Mouse (Mus musculus): ENCODE results near the gene Ctcfl. TPM values are rescaled to one million over a fixed set of nuclear protein-coding genes. Genes with fewer than 3 reads are reported as not detected.
"Not testable (repeated sequence)": the region's sequence is repeated elsewhere in the genome, so short reads cannot be mapped to it uniquely, and the experiment has no call there.

The Ctcfl gene
- total RNA-seq, 2 experiments from 2014 or later, result not detected

- no peak for DNase-seq (ENCODE audit: low spot score in 2 of 2)
Measured at GRCm38 (mm10) chr2:173145808-173146207, 26.5 kb upstream of the Ctcfl start.

GRCm38 (mm10) chr2:173143611-173144010 is 24.3 kb upstream of the Ctcfl start:
- DNase-seq (ENCODE audit: low spot score in 2 of 2), result peak in 1 of 2 experiments; percentile 11

- DNase-seq (ENCODE audit: low spot score in 2 of 2), result no peak
Measured at GRCm38 (mm10) chr2:173138323-173139239, 19.3 kb upstream of the Ctcfl start.

GRCm38 (mm10) chr2:173134695-173135094 is 15.4 kb upstream of the Ctcfl start:
- DNase-seq (ENCODE audit: low spot score in 2 of 2), result no peak

GRCm38 (mm10) chr2:173132794-173133300 is 13.5 kb upstream of the Ctcfl start:
- DNase-seq (ENCODE audit: low spot score in 2 of 2), result no peak

GRCm38 (mm10) chr2:173132262-173132661 is 12.9 kb upstream of the Ctcfl start:
- DNase-seq (ENCODE audit: low spot score in 2 of 2), result no peak

GRCm38 (mm10) chr2:173129111-173129510 is 9.8 kb upstream of the Ctcfl start:
- DNase-seq (ENCODE audit: low spot score in 2 of 2), result no peak

- DNase-seq (ENCODE audit: low spot score in 2 of 2), result no peak
Measured at GRCm38 (mm10) chr2:173126386-173126785, 7.1 kb upstream of the Ctcfl start.

GRCm38 (mm10) chr2:173124022-173124735 is 4.9 kb upstream of the Ctcfl start:
- DNase-seq (ENCODE audit: low spot score in 2 of 2), result no peak

- DNase-seq (ENCODE audit: low spot score in 2 of 2), result not testable (repeated sequence)
Measured at GRCm38 (mm10) chr2:173120117-173120516, 792 bp upstream of the Ctcfl start.

- DNase-seq (ENCODE audit: low spot score in 2 of 2), result not testable (repeated sequence)
Measured at GRCm38 (mm10) chr2:173113796-173114195, 5.5 kb downstream of the Ctcfl start.

- no peak for DNase-seq (ENCODE audit: low spot score in 2 of 2)
Measured at GRCm38 (mm10) chr2:173110571-173110970, 8.8 kb downstream of the Ctcfl start.

- DNase-seq (ENCODE audit: low spot score in 2 of 2), result no peak
Measured at GRCm38 (mm10) chr2:173109510-173109909, 9.8 kb downstream of the Ctcfl start.

- no peak for DNase-seq (ENCODE audit: low spot score in 2 of 2)
Measured at GRCm38 (mm10) chr2:173108509-173109190, 10.7 kb downstream of the Ctcfl start.

- DNase-seq (ENCODE audit: low spot score in 2 of 2), result peak in 1 of 2 experiments; percentile 64
Measured at GRCm38 (mm10) chr2:173106889-173107785, 12.2 kb downstream of the Ctcfl start.

GRCm38 (mm10) chr2:173106409-173106808 is 12.9 kb downstream of the Ctcfl start:
- no peak for DNase-seq (ENCODE audit: low spot score in 2 of 2)

GRCm38 (mm10) chr2:173097337-173097736 is 22.0 kb downstream of the Ctcfl start:
- not testable (repeated sequence) for DNase-seq (ENCODE audit: low spot score in 2 of 2)

- peak; percentile 74 to 81 for DNase-seq (ENCODE audit: low spot score in 2 of 2)
Measured at GRCm38 (mm10) chr2:173089437-173089836, 29.9 kb downstream of the Ctcfl start.

- DNase-seq (ENCODE audit: low spot score in 2 of 2), result no peak
Measured at GRCm38 (mm10) chr2:173087405-173087804, 31.9 kb downstream of the Ctcfl start.

GRCm38 (mm10) chr2:173085763-173086162 is 33.6 kb downstream of the Ctcfl start:
- no peak for DNase-seq (ENCODE audit: low spot score in 2 of 2)

All from adrenal gland, adult 18-20 months (tissue).